Mouse (Mus musculus) olfactory bulb, adult 2 months (tissue): ENCODE measurements around the gene Dnajc17. TPM values are rescaled to one million over a fixed set of nuclear protein-coding genes. Genes with fewer than 3 reads are reported as not detected.

Experiments used
- H3K27ac ChIP-seq: fragments of 200-500 bp; 2 replicates; pipeline ENCODE4 v1.5.1; 2012; ENCODE audit warnings: low read depth, low read length; ENCODE audit not compliant: insufficient read depth
- H3K4me1 ChIP-seq: fragments of 200-500 bp; 2 replicates; pipeline ENCODE4 v1.6.1; 2012; ENCODE audit warnings: low read length; ENCODE audit not compliant: control insufficient read depth, insufficient read depth
- H3K4me3 ChIP-seq: fragments of 200-500 bp; 2 replicates; pipeline ENCODE4 v1.5.1; 2012; ENCODE audit warnings: mild to moderate bottlenecking, low read depth, low read length, moderate library complexity; ENCODE audit not compliant: insufficient read depth
- CTCF ChIP-seq: fragments of 200-500 bp; IDR thresholded peaks from 2 replicates; pipeline ENCODE4 v1.5.1; 2012; ENCODE audit warnings: low read depth, mild to moderate bottlenecking, low read length, moderate library complexity; ENCODE audit not compliant: insufficient read depth
- POLR2A ChIP-seq: fragments of 200-500 bp; IDR thresholded peaks from 2 replicates; pipeline ENCODE4 v1.6.1; 2012; ENCODE audit warnings: mild to moderate bottlenecking, low read depth, low read length, moderate library complexity; ENCODE audit not compliant: insufficient read depth
- WGBS: fragments of 180-500 bp; shearing (Covaris S2); methylation state at CpG from one replicate; pipeline ENCODE4 v1.1.7; 2018; 5-methylcytosine and 5-hydroxymethylcytosine counted together
- polyA plus RNA-seq: library from polyadenylated mRNA; stranded (reverse); fragments of >200 nt; gene quantifications from 2 replicates; pipeline ENCODE4 v1.2.4, GENCODE M21; 2012; ENCODE audit warnings: low replicate concordance; ENCODE audit not compliant: missing spikeins, insufficient read depth, insufficient read length

Gene Dnajc17
- polyA plus RNA-seq, 1 experiment = not detected

GRCm38 (mm10) chr2:119207961-119208343, 643 bp downstream of the Dnajc17 start:
- WGBS = 12% methylated on average over 6 of the region's 6 CpGs
- peak overlapping the region; percentile 63 for H3K4me3 ChIP-seq
- no peak for TF ChIP-seq POLR2A
- TF ChIP-seq CTCF = no peak

GRCm38 (mm10) chr2:119203871-119204460, 4.6 kb downstream of the Dnajc17 start:
- WGBS = 68% methylated on average over 4 of the region's 4 CpGs
- Histone ChIP-seq H3K4me1 (no peaks in the 10 kb centered on the region; the same call in 1 of the 2 replicates), H3K27ac (no peak overlapping the region), H3K4me3 (no peak overlapping the region)
- TF ChIP-seq POLR2A = no peak
- TF ChIP-seq CTCF = no peak

More at GRCm38 (mm10) chr2:119207961-119208343, 643 bp downstream of the Dnajc17 start:
- Histone ChIP-seq H3K4me1 (peaks cover 2% of the 10 kb centered on the region; the same call in 1 of the 2 replicates), H3K27ac (peak overlapping the region; percentile 6; the same call in 1 of the 2 replicates)

- WGBS = 44% methylated on average over 5 of the region's 5 CpGs
- H3K4me1 ChIP-seq = peaks cover 2% of the 10 kb centered on the region
- TF ChIP-seq POLR2A (no peak), CTCF (no peak)
Measured at GRCm38 (mm10) chr2:119202914-119203453, 5.6 kb downstream of the Dnajc17 start.

GRCm38 (mm10) chr2:119198934-119199333, 9.7 kb downstream of the Dnajc17 start:
- 43% methylated on average over 3 of the region's 3 CpGs for WGBS
- H3K27ac ChIP-seq = no peak overlapping the region
- H3K4me3 ChIP-seq = no peak overlapping the region
- H3K4me1 ChIP-seq = peaks cover 2% of the 10 kb centered on the region; the same call in 1 of the 2 replicates
- TF ChIP-seq POLR2A = no peak
- TF ChIP-seq CTCF = no peak

More at GRCm38 (mm10) chr2:119202914-119203453, 5.6 kb downstream of the Dnajc17 start:
- Histone ChIP-seq H3K27ac (no peak overlapping the region), H3K4me3 (no peak overlapping the region)

GRCm38 (mm10) chr2:119198049-119198448, 10.5 kb downstream of the Dnajc17 start:
- Histone ChIP-seq H3K27ac (no peak overlapping the region), H3K4me1 (peaks cover 2% of the 10 kb centered on the region; the same call in 1 of the 2 replicates), H3K4me3 (no peak overlapping the region)
- WGBS = 35% methylated on average over 1 of the region's 1 CpGs
- TF ChIP-seq CTCF (no peak), POLR2A (no peak)

GRCm38 (mm10) chr2:119197493-119197892, 11.1 kb downstream of the Dnajc17 start:
- 88% methylated on average over 1 of the region's 1 CpGs for WGBS
- TF ChIP-seq CTCF = no peak
- no peak for TF ChIP-seq POLR2A
- no peak overlapping the region for H3K27ac ChIP-seq

GRCm38 (mm10) chr2:119196316-119197108, 12.1 kb downstream of the Dnajc17 start:
- no peak overlapping the region for H3K4me3 ChIP-seq
- peaks cover 2% of the 10 kb centered on the region; the same call in 1 of the 2 replicates for H3K4me1 ChIP-seq
- H3K27ac ChIP-seq = no peak overlapping the region
- TF ChIP-seq CTCF = no peak
- TF ChIP-seq POLR2A = no peak
- WGBS = 60% methylated on average over 4 of the region's 4 CpGs

More at GRCm38 (mm10) chr2:119197493-119197892, 11.1 kb downstream of the Dnajc17 start:
- Histone ChIP-seq H3K4me3 (no peak overlapping the region), H3K4me1 (peaks cover 2% of the 10 kb centered on the region; the same call in 1 of the 2 replicates)

GRCm38 (mm10) chr2:119194140-119194539, 14.5 kb downstream of the Dnajc17 start:
- Histone ChIP-seq H3K27ac (no peak overlapping the region), H3K4me1 (peaks cover 4% of the 10 kb centered on the region), H3K4me3 (no peak overlapping the region)
- no peak for TF ChIP-seq POLR2A
- no peak for TF ChIP-seq CTCF
- 58% methylated on average over 5 of the region's 5 CpGs for WGBS

- WGBS = 82% methylated on average over 5 of the region's 5 CpGs
- Histone ChIP-seq H3K27ac (no peak overlapping the region), H3K4me1 (peaks cover 3% of the 10 kb centered on the region; the same call in 1 of the 2 replicates), H3K4me3 (no peak overlapping the region)
- no peak for TF ChIP-seq POLR2A
- TF ChIP-seq CTCF = no peak
Measured at GRCm38 (mm10) chr2:119190969-119191368, 17.6 kb downstream of the Dnajc17 start.
